Mouse (Mus musculus) testis, adult 2 months (tissue): ENCODE data around the gene Med27.

Experiments
- CTCF ChIP-seq: fragments of 200-500 bp; IDR thresholded peaks from 2 replicates; pipeline ENCODE4 v1.5.1; 2012; ENCODE audit warnings: low read depth, mild to moderate bottlenecking, inconsistent platforms, low read length, moderate library complexity; ENCODE audit not compliant: control insufficient read depth, insufficient read depth, insufficient replicate concordance
- POLR2A ChIP-seq: fragments of 200-500 bp; IDR thresholded peaks from 2 replicates; pipeline ENCODE4 v1.6.1; 2012; ENCODE audit warnings: low read depth, mild to moderate bottlenecking, inconsistent platforms, low read length, moderate library complexity; ENCODE audit not compliant: control insufficient read depth

GRCm38 (mm10) chr2:29309966-29310365 lies 36.7 kb upstream of the Med27 start:
- TF ChIP-seq POLR2A (no peak), CTCF (no peak)
